Mouse (Mus musculus) lung, embryonic 16.5 days (tissue): ENCODE measurements around the gene Gria4. TPM values are rescaled to one million over a fixed set of nuclear protein-coding genes. Genes with fewer than 3 reads are reported as not detected.

ENCODE experiments used
- ATAC-seq: fragments of 200-750 bp; cut with Nextera tagmentation; 2 replicates; pipeline ENCODE4 v1.8.0; 2017; ENCODE audit warnings: low read depth, mild to moderate bottlenecking, moderate library complexity
- H3K27ac ChIP-seq: fragments of 300-500 bp; sonication (generic); 2 replicates; pipeline ENCODE4 v1.5.1; 2014; ENCODE audit warnings: mild to moderate bottlenecking, control low read depth, low read length
- H3K27me3 ChIP-seq: fragments of 300-500 bp; sonication (generic); 2 replicates; pipeline ENCODE4 v1.6.1; 2014; ENCODE audit warnings: low read depth, low read length, mixed read lengths; ENCODE audit not compliant: control insufficient read depth, insufficient read depth
- H3K36me3 ChIP-seq: fragments of 300-500 bp; sonication (generic); 2 replicates; pipeline ENCODE4 v1.6.1; 2014; ENCODE audit warnings: low read length; ENCODE audit not compliant: control insufficient read depth, insufficient read depth
- H3K4me1 ChIP-seq: fragments of 300-500 bp; sonication (generic); replicated peaks from 2 replicates; pipeline ENCODE4 v1.6.1; 2014; ENCODE audit warnings: low read length, mixed read lengths; ENCODE audit not compliant: control insufficient read depth, insufficient read depth
- H3K4me2 ChIP-seq: fragments of 300-500 bp; sonication (generic); 2 replicates; pipeline ENCODE4 v1.6.1; 2014; ENCODE audit warnings: low read depth, low read length, control low read depth
- H3K4me3 ChIP-seq: fragments of 300-500 bp; sonication (generic); 2 replicates; pipeline ENCODE4 v1.5.1; 2014; ENCODE audit warnings: mild to moderate bottlenecking, low read length, control low read depth
- H3K9ac ChIP-seq: fragments of 300-500 bp; sonication (generic); 2 replicates; pipeline ENCODE4 v1.6.1; 2014; ENCODE audit warnings: low read length, control low read depth
- H3K9me3 ChIP-seq: fragments of 300-500 bp; sonication (generic); 2 replicates; pipeline ENCODE4 v1.6.1; 2016; ENCODE audit warnings: low read length; ENCODE audit not compliant: control insufficient read depth
- WGBS: fragments of 180-500 bp; shearing (Covaris S2); extraction: QIAGEN DNeasy Blood & Tissue Kit; methylation state at CpG from one replicate; pipeline ENCODE4 v1.1.7; 2014; 5-methylcytosine and 5-hydroxymethylcytosine counted together
- polyA plus RNA-seq: library from polyadenylated mRNA; unstranded; fragments of >200 nt; fragmentation: Nextera tagmentation; extraction: Ambion mirVana; gene quantifications from 2 replicates; pipeline ENCODE4 v1.2.1, GENCODE M21; 2015

Gene Gria4
- polyA plus RNA-seq, 1 experiment from 2014 or later = 0.49 TPM

DNA sequence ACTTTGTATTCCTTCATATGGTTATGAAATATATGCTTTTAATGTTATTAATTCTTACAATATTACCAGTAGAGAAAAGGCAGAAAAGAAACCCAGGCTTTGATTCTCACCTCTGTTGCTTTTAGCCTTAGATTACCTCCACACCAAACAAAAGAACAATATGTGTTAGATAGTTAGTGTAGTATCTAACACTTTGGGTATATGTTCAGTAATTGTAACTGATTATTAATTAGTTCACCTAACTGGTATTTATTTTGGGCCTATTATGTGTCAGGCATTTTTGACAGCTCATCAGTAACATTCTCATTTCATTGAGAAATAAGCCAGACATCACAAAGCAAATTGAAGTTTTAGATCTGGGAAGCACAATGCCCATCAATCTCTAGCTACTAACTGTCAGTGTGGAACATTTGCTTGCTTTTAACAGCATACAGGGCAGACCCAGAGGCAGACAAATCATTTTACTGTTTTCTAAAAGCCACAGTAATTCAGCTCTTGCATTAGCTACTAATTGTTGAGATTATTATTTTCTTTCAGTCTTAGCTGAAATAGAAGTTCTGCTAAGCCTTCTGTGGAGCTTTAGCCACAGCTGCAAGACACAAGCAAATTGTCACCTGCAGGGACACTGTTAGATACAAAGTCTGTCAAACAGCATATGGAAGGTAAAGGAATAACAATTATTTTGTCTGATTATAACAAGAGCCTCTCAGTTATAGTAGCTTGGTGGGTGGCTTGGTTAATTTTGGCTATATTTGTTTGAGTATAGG is 282.1 kb downstream of the Gria4 start:
- no peak overlapping the region for H3K4me3 ChIP-seq
- no peak for ATAC-seq

DNA sequence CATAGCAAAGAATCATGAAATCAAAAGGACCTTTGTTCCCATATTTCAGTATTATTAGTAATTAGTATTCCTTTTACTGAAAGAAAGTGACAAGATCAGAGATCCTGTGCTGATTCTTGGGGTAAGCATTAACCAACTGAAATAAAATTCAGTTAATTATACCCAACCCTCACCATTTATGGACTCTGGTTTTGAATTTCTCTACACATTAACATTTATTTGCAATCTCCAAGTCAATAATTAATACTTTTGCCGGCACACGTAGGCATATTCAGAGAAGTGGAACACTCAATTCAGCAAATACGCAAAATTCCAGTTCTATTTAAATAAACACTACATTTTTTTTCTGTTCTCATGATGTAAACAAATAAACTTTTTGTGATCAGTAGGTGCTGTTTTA is 289.9 kb downstream of the Gria4 start:
- no peak for ATAC-seq
- Histone ChIP-seq H3K4me1 (no peaks in the 10 kb centered on the region), H3K4me2 (no peak overlapping the region), H3K4me3 (no peak overlapping the region), H3K9me3 (no peaks in the 10 kb centered on the region), H3K9ac (no peak overlapping the region), H3K27ac (no peak overlapping the region), H3K36me3 (no peaks in the 10 kb centered on the region), H3K27me3 (no peaks in the 10 kb centered on the region)
- WGBS = 80% methylated on average over 3 of the region's 3 CpGs

More for the DNA sequence above, 282.1 kb downstream of the Gria4 start:
- Histone ChIP-seq H3K9me3 (no peaks in the 10 kb centered on the region), H3K4me1 (no peaks in the 10 kb centered on the region), H3K9ac (no peak overlapping the region), H3K27me3 (no peaks in the 10 kb centered on the region), H3K36me3 (no peaks in the 10 kb centered on the region), H3K4me2 (no peak overlapping the region), H3K27ac (no peak overlapping the region)

DNA sequence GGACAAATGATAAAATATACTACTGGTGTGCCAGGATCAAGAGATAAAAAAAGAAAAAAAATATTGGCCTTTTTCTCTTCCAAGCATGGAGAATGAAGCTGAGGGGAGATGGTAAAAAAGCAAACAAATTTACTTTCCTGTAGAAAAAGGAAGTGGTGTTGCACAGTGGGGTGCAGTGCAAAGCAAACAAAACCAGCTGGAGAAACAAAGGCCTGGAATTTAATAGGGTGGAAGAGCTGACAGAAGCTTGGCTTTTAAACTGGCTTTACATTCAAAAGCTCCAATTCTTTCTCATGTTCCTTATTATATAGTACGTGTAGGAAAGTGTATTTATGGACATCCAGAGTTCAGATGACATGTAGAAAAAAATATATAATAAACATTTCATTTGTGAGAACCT is 290.9 kb downstream of the Gria4 start:
- no peaks in the 10 kb centered on the region for H3K36me3 ChIP-seq
- H3K9ac ChIP-seq = no peak overlapping the region
- H3K4me2 ChIP-seq = no peak overlapping the region
- H3K4me1 ChIP-seq = no peaks in the 10 kb centered on the region
- H3K4me3 ChIP-seq = no peak overlapping the region
- H3K9me3 ChIP-seq = no peaks in the 10 kb centered on the region
- H3K27ac ChIP-seq = no peak overlapping the region
- ATAC-seq = no peak
- 14% methylated on average over 1 of the region's 1 CpGs for WGBS
- H3K27me3 ChIP-seq = no peaks in the 10 kb centered on the region

DNA sequence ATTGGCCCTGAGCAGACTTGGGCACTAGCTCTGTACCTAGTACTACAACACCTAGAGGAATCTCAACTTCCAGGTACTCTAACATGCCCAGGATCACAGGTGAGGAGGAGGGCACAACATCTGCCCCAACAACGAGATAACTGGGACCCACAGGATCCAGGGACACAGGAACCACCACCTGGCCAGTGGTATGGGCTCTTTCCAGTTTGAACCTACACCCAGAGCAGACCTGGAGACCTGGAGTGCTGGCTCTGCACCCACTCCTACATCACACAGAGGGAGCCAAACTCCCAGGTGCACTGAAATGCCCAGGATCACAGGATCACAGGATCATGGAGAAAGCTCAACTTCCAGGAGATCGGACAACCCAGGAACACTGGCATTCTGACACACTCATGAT is 309.6 kb downstream of the Gria4 start:
- Histone ChIP-seq H3K9me3 (no peaks in the 10 kb centered on the region), H3K4me3 (no peak overlapping the region), H3K27me3 (no peaks in the 10 kb centered on the region), H3K4me1 (no peaks in the 10 kb centered on the region), H3K27ac (no peak overlapping the region), H3K4me2 (no peak overlapping the region), H3K9ac (no peak overlapping the region), H3K36me3 (no peaks in the 10 kb centered on the region)
- no peak for ATAC-seq
- 77% methylated on average over 2 of the region's 2 CpGs for WGBS

DNA sequence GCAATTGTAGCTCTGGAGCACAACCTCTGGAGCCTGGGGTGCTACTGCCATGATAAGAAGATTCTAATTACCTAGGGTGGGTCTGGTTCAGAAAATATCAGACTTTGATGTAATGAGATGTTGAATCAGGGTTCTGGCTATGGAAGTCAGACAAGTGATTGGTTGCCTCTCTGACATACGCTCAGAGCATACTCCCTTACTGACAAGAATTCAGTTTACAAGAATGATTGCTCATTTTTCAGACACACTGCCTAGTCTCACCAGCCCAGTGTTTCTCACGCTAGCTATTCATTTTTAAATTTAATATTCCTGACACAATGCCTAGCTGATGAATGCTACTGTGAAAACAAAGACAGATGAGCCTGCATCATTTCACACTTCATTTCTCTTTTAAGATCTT is 311.5 kb downstream of the Gria4 start:
- 61% methylated on average over 2 of the region's 2 CpGs for WGBS
- ATAC-seq = no peak

DNA sequence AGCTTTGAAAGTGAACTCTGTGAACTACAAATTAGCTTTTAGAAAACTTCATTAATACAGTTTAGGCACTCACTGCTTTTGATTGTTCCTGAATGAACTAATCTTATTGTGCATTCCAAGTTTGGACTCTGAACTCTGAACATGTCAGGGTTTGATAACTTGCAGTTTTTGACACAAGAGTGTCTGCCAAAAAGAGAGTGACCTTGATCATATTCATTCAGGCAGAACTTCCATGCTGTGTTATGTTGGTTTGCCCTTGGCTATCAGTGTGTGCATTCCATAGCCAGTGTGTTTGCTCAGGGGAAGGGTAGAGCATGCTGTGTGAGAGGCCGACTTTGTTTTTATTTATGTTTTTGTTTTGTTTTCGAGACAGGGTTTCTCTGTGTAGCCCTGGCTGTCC is 325.2 kb downstream of the Gria4 start:
- no peak overlapping the region for H3K9ac ChIP-seq
- H3K4me3 ChIP-seq = no peak overlapping the region
- ATAC-seq = no peak
- H3K27me3 ChIP-seq = no peaks in the 10 kb centered on the region
- H3K9me3 ChIP-seq = no peaks in the 10 kb centered on the region
- H3K4me1 ChIP-seq = no peaks in the 10 kb centered on the region
- H3K4me2 ChIP-seq = no peak overlapping the region
- WGBS = 49% methylated on average over 2 of the region's 2 CpGs
- no peak overlapping the region for H3K27ac ChIP-seq
- H3K36me3 ChIP-seq = no peaks in the 10 kb centered on the region

More for the DNA sequence above, 311.5 kb downstream of the Gria4 start:
- Histone ChIP-seq H3K4me3 (no peak overlapping the region), H3K27ac (no peak overlapping the region), H3K27me3 (no peaks in the 10 kb centered on the region), H3K9ac (no peak overlapping the region), H3K4me1 (no peaks in the 10 kb centered on the region), H3K36me3 (no peaks in the 10 kb centered on the region), H3K4me2 (no peak overlapping the region), H3K9me3 (no peaks in the 10 kb centered on the region)

DNA sequence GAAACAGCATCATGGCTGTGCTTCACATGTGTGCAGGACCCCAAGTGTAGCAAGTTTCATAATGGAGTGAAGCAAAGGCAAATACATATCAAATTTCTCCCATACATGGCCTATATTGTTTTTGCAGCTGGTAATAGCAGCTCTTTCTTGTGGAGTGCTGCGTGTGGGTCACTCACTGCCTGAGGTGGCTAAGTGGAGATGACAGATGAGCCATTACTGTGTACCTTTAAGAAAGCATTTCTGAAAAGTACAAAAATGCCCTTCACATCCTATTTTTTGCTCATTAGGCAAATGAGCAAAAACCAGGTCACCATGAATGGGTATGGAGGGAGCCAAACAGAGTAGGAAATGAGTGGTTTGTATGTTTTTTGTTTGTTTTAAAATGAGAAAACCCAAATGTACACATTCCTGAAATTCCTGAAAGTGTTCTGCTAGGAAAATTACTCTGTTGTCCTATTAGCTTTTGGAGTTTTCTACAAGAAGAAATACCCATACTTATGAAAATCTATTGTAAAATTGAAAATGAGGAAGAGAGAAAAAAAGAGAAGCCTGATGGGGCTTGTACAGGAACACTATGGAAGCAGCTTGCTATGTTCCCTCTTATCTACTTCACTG is 336.5 kb downstream of the Gria4 start:
- Histone ChIP-seq H3K4me3 (no peak overlapping the region), H3K27ac (no peak overlapping the region), H3K4me2 (no peak overlapping the region), H3K4me1 (no peaks in the 10 kb centered on the region), H3K9me3 (no peaks in the 10 kb centered on the region), H3K36me3 (no peaks in the 10 kb centered on the region), H3K9ac (no peak overlapping the region), H3K27me3 (no peaks in the 10 kb centered on the region)
- ATAC-seq = no peak
- 39% methylated on average over 1 of the region's 1 CpGs for WGBS

DNA sequence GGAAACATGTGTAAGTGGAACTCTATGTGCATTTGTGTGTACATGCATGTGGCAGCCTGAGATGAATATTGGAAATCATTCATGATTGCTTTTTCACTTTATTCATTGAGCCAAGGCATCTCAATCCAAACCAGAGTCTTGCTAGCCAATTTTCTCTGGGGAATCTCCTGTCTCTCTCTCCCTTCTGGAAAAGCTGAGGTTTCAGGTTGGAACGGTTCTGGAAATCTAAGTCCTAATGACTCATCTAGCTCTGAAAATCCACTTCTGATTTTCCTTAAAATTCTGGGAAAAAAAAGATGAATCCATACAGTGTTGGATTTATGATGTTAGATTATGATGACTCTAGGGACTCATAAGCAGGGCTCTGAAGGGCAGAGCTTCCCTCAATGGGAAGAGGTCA is 337.8 kb downstream of the Gria4 start:
- no peak overlapping the region for H3K9ac ChIP-seq
- no peaks in the 10 kb centered on the region for H3K36me3 ChIP-seq
- no peaks in the 10 kb centered on the region for H3K9me3 ChIP-seq
- H3K27ac ChIP-seq = no peak overlapping the region
- no peaks in the 10 kb centered on the region for H3K27me3 ChIP-seq
- H3K4me1 ChIP-seq = no peaks in the 10 kb centered on the region
- 74% methylated on average over 1 of the region's 1 CpGs for WGBS
- ATAC-seq = no peak
- no peak overlapping the region for H3K4me3 ChIP-seq
- H3K4me2 ChIP-seq = no peak overlapping the region

DNA sequence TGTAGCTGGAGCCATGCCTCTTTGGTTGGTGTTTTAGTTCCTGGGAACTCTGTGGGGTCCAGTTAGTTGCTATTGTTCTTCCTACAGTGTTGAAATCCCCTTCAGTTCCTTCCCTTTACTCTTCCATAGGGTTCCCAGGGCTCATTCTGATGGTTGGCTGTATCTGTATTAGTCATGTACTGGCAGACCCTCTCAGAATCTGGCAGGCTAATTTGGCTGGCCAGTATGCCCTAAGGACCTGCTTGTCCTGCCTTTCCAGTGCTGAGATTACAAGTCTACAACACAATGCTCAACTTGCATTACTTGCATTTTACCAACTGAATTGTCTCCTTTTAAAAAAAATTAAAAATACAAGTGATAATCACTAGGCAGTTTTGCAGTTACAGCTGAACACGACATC is 338.4 kb downstream of the Gria4 start:
- no peaks in the 10 kb centered on the region for H3K27me3 ChIP-seq
- no peaks in the 10 kb centered on the region for H3K9me3 ChIP-seq
- WGBS = 79% methylated on average over 1 of the region's 1 CpGs
- no peaks in the 10 kb centered on the region for H3K36me3 ChIP-seq
- no peak overlapping the region for H3K9ac ChIP-seq
- H3K4me1 ChIP-seq = no peaks in the 10 kb centered on the region
- H3K4me3 ChIP-seq = no peak overlapping the region
- no peak overlapping the region for H3K4me2 ChIP-seq
- no peak overlapping the region for H3K27ac ChIP-seq
- ATAC-seq = no peak
